Mouse (Mus musculus): Measurements from ENCODE around the gene Baiap3.
"Not testable (repeated sequence)": the region's sequence is repeated elsewhere in the genome, so short reads cannot be mapped to it uniquely, and the experiment has no call there.

The Baiap3 gene

GRCm38 (mm10) chr17:25248033-25248750, 8.0 kb downstream of the Baiap3 start:
- in situ Hi-C loops (cut with MboI, MseI): no loop called here

DNA sequence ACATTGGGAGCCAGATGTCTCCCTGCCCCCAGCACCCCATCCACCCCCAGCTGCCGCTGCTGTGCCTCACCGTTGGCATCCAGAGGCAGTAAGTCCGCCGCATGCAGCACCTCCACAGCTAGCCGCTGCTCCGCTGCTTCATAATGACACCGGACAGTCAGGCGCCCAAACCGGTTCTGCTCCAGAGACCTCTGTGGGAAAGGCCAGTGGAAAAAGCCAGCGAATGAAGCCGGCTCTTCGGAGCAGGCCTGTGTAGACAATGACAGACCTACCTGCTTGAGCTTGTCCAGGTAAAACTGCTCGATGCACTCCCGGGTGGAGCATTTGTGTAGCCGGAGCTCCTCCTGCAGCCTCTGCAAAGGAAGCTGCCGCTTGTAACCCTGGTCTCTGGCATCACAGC, 11.9 kb downstream of the Baiap3 start:
- in situ Hi-C loops (cut with MboI, MseI): no loop called here

GRCm38 (mm10) chr17:25243131-25243780, 12.9 kb downstream of the Baiap3 start:
- in situ Hi-C loops (cut with MboI, MseI): no loop called here

DNA sequence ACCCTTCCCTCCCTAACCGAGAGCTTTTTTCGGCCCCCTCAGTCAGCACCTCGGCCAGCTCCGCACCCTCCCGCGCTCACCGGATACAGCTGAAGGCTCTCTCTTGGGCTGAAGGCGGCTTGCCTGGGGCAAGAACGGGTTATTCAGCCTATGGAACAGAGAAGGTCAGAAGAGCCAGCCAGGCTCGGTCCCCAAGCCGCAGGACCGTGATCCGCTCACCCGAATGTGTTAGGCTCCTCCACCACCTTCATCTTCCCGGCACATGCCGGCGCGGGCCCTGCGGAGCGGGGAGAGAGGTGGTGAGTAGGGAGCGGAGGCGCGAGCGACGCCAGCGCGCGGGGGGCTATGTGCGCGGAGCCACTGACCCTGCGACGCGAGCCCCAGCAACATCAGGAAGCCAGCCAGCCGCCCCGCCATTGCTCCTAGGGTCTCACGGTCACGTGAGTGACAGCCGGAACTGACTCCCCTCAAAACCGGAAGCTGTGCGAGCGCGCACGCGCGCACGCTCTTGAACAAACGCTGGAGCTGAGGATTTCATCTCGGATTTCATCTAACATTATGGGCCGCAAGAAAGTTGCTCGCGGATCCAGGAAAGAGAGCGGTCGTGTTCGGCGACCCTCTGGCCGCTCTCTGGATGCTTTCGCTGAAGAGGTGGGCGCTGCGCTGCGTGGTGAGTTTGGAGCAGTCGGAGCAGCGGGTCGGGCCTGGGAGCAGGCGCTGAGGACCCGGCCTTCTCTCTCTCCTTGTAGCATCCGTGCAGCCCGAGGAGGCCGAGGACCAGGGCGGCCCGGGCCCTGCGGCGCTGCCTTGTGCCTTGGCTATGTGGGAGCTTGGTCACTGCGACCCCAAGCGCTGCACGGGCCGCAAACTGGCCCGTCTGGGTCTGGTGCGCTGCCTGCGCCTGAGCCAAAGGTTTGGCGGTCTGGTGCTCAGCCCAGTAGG, 16.2 kb downstream of the Baiap3 start, which contains the start of the genes Gnptg and Tsr3:
Gene Gnptg, minus strand, starts transcription at position 430 of the 942 bp plus-strand sequence.
Gene Tsr3, plus strand, starts transcription at position 476 of the 942 bp plus-strand sequence.
- in situ Hi-C loops (cut with MboI, MseI): no loop called here

DNA sequence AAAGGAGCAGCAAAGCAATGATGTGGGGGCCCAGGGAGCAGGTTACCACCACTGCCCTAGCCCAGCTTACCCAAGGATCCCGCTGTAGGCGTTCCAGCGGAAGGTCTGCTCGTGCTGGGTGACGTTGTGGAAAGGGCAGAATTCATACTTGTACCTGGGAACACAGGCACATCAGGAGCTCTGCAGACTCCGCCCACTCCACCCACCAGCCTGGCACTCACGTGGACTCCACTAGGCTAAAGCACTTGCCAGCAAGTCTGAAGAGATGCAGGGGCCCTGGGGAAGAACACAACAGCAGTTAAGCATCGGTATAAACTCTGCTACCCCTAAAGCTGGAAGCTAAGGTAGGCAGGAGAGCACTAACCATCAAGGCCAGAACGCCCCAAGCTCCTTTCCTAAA, 20.5 kb downstream of the Baiap3 start:
- in situ Hi-C loops (cut with MboI, MseI): no loop called here

DNA sequence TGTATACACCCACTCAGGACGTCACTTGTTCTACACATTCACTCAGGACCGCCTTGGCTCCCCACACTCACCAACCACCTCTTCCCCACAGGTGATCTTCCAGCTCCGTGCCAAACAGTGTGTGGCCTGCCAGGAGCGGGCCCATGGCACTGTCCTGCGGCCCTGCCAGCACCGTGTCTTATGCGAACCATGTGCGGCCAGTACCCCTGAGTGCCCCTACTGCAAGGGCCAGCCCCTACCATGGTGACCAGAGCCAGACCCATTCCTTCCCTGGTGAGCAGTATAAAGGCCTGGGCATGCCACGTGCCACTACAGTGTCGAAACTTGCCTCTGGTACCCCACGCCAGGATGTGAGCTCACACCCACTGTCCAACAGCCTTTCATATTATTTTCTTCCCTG, 24.5 kb downstream of the Baiap3 start:
- in situ Hi-C loops (cut with MboI, MseI): not testable (repeated sequence)

DNA sequence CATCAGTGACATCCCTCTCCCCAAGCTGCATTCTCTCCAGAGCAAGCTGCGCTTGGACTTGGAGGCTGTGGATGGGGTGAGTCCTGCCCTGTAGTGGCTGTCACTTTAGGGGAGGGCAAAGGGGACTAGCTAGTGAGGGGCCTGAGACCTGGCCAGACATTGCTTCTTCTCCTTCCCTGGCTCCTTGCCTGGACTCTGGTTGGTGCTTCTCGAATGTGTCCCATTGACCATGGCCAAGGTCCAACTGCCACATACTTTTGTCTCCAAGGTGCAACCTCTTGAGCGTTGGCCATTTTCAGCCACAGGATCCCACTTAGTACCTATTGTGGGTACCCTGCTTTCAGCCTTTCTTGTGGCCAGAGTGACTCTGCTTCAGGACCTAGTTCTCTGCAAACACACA, 25.5 kb downstream of the Baiap3 start:
- in situ Hi-C loops (cut with MboI, MseI): no loop called here

DNA sequence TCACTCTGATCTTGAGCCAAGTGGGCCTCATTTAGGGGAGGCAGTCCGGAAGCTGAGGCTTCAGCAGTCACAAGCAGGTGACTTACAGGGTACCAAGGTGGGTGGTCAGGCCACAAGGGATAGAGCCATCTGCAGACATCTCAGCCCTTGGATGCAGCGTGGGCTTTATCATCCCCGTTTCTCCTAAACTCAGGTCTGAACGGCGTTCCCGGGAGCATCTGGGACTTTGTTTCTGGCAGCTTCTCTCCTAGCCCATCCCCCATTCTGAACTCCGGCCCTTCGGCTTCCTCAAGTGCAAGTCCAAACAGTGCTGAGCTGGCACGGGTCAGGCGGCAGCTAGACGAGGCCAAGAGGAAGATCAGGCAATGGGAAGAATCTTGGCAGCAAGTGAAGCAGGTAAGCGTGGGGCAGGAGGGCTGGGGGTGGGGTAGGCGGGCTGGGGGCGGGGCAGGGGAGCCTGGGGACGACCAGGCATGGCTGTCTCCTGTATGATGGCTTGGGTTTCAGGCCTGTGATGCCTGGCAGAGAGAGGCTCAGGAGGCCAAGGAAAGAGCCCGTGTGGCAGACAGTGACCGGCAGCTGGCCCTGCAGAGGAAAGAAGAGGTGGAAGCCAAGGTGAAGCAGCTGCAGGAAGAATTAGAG, 26.0 kb downstream of the Baiap3 start:
- in situ Hi-C loops (cut with MboI, MseI): not testable (repeated sequence)

- in situ Hi-C loops (cut with MboI, MseI): no loop called here
Measured at GRCm38 (mm10) chr17:25227991-25228390, 28.2 kb downstream of the Baiap3 start.

- in situ Hi-C loops (cut with MboI, MseI): no loop called here
Measured at GRCm38 (mm10) chr17:25225659-25226058, 30.5 kb downstream of the Baiap3 start.

DNA sequence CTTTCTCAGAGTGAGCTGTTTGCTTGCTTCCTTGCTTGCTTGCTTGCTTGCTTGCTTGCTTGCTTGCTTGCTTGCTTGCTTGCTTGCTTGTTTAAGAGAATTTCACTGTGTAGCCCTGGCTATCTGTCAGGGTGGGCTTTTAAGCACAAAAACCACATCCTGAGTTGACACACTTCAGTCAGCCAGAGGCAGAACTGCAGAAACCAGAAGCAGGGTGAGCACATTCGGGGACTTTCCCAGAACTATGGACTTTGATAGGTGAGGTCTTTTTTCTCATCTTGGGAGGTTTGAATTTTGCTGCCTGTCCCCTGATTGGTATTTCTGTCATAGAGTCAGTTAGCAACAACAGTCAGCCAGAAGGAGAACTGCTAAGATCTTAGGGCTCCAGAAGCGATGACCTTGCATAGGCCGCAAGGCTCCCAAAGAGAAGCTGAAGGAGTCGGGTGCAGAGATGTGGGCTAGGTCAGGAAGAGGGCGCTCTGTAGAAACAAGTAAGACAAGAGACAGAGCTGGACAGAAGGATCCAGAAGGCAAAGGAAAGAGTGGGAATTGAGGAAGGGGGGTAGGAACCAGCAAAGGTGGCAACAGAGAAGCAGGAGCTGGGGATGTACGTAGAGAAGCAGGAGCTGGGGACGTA, 31.5 kb downstream of the Baiap3 start:
- in situ Hi-C loops (cut with MboI, MseI): no loop called here

- in situ Hi-C loops (cut with MboI, MseI): no loop called here
Measured at GRCm38 (mm10) chr17:25222951-25223601, 33.1 kb downstream of the Baiap3 start.

DNA sequence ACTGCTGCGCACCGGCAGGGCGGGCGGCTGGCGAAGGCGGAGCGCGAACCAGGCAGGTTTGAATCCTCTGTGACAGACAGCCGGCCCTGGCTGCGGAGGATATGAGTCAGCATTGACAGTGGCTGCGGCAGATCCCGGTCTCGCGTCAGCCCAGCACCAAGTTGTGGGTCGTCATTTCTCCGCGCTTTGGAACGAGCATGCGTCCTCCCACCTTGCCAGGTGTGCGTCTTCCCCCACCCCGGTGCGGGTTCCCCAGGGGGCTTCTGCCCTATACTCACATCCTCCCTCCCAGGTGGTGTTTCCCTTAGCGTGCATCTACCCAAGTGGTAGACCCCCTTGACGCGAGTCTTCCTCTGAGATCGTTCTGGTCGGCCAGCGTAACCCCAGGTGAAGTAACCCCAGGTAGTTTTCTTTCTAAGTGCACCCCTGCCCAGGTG, 33.6 kb downstream of the Baiap3 start:
- in situ Hi-C loops (cut with MboI, MseI): not testable (repeated sequence)

- in situ Hi-C loops (cut with MboI, MseI): no loop called here
Measured at GRCm38 (mm10) chr17:25221821-25222503, 34.2 kb downstream of the Baiap3 start.

GRCm38 (mm10) chr17:25220746-25221145, 35.4 kb downstream of the Baiap3 start:
- in situ Hi-C loops (cut with MboI, MseI): no loop called here

- in situ Hi-C loops (cut with MboI, MseI): no loop called here
Measured at GRCm38 (mm10) chr17:25219492-25220295, 36.5 kb downstream of the Baiap3 start.

DNA sequence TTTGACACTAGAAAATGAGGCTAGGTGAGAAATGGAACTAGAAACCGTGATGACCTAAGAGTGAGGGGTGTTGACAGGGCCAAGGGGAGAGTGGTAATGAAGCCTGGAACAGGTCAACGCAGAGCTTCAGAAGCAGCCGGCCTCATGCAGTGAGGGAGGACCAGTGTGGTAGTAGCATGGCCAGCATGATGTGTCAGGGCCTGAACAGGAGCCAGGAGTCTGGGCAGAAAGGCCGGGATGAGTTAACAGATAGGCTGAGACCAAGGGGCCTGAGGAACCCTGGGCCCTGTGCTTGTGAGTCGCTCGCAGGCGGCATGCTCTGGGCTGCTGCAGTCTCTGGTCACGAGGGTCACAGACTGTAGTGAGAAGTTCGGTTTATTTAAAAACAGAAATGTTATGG, 37.2 kb downstream of the Baiap3 start:
- in situ Hi-C loops (cut with MboI, MseI): no loop called here

DNA sequence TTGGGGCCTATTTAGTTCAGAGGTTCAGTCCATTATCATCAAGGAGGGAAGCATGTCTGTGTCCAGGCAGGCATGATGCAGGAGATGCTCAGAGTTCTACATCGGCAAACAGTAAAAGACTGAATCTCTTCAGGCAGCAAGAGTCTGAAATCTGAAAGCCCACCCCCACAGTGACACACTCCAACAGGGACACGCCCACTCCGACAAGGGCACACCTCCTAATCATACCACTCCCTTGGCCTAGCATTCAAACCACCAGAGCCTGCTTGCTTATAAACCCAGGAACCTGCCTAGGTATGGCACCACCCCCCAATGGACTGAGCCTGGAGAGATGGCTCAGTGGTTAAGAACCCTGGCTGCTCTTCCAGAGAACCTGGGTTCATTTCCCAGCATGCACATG, 40.7 kb downstream of the Baiap3 start:
- in situ Hi-C loops (cut with MboI, MseI): no loop called here

DNA sequence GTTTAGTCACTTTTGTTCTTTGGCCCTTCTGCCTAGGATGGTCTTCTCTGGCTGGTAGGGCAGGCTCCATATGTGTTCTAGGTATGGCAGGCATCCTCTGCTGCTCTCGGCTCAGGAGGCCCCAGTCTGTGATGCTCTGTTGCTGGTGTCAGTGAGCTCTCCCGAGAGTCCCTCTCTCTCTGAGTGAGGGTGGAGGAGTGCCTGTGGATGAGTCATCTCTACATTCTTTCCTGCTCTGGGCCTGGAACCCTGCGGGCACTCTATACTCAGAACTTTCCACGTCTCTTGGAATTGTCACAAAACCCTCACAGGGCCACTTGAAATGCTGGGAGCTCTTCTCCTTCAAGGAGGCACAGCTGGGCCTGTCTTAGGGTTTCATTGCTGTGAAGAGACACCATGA, 44.5 kb downstream of the Baiap3 start:
- in situ Hi-C loops (cut with MboI, MseI): no loop called here
